Mouse (Mus musculus) lung, adult 18-20 months (tissue): ENCODE results near the gene Ncoa6.
"Not testable (repeated sequence)": the region's sequence is repeated elsewhere in the genome, so short reads cannot be mapped to it uniquely, and the experiment has no call there.

Experiments used
- DNase-seq, 2 experiments: peaks; one replicate each; pipeline ENCODE4 v3.0.0; 2022; ENCODE audit warnings: mixed read lengths in 2 of 2

Gene Ncoa6

DNA sequence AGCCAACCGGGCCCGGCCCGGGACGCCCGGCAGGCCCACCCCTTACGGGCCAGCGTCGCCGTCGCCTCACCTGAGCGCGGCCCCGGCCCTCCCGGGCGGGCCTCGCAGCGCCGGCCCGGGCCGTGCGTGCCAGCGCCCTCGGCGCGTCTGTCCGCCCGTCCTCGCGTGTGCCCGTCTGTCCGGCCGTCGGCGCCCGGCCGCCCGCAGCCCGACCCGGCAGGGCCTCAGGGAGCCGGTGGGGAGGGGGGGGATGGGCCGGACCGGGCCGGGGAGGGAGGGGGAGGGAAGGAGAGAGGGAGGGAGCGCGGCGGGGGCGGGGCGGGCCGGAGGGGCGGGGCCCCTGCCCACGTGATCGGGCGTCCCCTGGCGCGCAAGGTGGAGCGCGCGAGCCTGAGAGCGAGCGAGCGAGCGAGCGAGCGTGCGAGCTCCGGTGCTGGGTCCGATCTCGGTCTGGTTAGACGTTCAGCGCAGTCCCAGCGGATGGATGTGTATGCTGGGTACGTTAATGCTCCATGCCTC, at the start of gene Ncoa6:
TSS of gene Ncoa6 (minus strand) at position 325 of the 519 bp plus-strand sequence.
- DNase-seq: peak; percentile 56 to 57

GRCm38 (mm10) chr2:155518531-155519270, 45.0 kb upstream of the Ncoa6 start:
- no peak for DNase-seq

DNA sequence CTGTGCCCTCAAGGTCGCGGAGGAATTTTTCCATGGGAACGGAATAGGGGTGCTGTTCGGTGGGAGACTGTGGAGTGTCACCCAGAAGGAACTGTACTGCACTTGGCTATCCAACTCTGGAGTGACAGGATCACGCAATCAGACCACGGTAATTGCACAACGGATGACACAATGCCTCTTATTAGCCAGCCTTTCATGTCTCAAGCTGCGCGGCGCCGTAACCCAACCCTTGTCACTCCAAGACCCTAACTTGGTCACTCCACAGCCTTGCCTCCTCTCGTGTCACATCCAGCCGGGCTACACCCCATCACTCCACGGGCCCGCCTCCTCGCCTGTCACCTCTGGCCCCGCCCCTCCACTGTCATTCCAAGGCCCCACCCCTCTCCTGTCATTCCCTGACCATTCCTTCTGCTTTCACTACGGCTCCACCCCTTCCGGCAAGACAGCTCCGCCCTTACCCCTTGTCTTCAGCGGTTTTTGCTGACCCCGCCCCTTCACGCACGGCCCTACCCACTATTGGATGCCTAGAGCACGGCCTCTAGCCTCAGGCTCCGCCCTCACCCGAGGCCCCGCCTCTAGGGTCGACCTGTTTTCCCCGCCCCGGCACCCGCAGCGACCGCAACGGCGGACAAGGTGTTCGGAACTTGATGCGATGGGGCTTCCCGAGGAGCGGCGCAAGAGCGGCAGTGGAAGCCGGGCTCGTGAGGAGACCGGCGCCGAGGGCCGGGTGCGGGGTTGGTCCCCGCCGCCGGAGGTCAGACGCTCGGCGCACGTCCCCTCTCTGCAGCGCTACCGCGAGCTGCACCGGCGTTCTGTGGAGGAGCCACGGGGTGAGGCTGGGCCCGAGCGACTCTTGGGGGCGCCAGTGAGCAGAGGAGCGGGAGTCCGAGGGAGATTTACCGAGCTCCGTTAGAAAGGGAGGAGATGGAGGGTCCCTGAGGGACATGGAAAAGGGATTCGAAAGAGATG, 44.0 kb upstream of the Ncoa6 start, which contains the start of the genes Acss2 and Ggt7:
TSS of gene Acss2 (plus strand) at position 494 of the 969 bp plus-strand sequence.
TSS of gene Ggt7 (minus strand) at position 783 of the 969 bp plus-strand sequence.
- peak; percentile 100 for DNase-seq

GRCm38 (mm10) chr2:155515941-155516340, 42.2 kb upstream of the Ncoa6 start:
- peak; percentile 62 to 71 for DNase-seq

GRCm38 (mm10) chr2:155514666-155515065, 41.0 kb upstream of the Ncoa6 start:
- peak; percentile 68 to 74 for DNase-seq

- DNase-seq: no peak
Observed at GRCm38 (mm10) chr2:155513543-155513942, 39.8 kb upstream of the Ncoa6 start.

DNA sequence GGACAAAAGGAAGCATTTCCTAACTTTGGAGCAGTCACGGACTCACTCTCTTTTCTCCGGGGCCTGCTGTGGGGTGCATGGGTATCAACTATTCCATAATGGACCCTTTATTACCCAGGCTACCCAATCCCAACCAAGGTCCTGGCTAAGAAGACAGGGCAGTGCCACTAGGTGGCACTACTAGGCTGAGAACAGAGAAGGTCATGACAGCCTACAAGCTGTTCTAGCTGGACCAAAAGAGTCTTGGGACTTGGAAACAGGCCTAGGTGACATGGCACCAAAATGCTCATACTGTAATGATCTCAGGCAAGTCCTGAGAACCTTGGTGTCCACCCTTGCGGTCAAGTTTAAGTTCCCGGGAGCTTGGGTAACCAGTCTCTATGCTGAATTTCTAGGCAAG, 38.8 kb upstream of the Ncoa6 start:
- peak; percentile 49 to 70 for DNase-seq

- no peak for DNase-seq
Observed at GRCm38 (mm10) chr2:155507721-155508470, 34.2 kb upstream of the Ncoa6 start.

GRCm38 (mm10) chr2:155505811-155506210, 32.1 kb upstream of the Ncoa6 start:
- DNase-seq: no peak

DNA sequence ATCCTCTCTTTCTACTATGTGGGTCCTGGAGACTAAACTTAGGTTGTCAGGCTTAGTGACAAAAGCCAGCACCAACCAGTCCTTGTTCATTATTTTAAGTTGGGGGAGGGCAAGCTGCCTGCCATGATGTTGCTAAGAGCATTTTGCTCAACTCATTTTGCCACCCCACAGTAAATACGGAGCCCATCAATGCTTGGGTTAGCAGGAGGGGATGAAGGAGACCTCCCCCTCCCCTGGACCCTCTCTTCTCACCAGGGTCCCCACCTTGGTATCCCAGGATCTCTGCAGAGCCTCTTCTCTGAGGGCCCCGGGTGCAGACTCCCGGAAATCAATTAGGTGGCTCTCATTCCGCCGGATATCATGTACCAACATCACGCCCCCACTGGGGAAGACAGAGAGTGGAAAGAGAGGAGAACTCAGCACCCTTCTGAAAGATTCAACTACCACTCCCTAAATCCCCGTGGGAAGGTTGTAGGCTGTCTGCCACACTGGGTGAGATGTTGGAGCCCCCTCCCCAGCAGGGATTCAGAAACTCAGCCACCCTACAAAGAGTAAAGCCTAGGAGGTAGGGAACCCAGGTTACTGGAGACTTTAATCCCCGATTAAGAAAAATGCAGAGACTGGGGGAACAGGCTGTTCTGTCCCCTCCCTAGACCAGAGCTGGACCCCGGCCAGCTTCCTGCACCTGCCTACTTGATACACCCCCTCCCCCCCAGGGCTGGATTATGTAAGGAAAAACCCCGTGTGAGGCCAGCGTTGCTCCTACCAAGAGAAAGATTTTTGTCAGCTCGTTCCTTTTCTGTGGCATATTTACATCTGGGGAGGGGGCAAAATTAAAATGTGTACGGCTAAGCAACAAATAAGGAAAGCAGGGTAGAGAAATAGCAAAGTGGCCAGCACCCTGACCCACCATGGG, 31.0 kb upstream of the Ncoa6 start:
- DNase-seq: peak; percentile 56 to 76

GRCm38 (mm10) chr2:155502596-155502995, 28.9 kb upstream of the Ncoa6 start:
- peak in 1 of 2 experiments; percentile 7 for DNase-seq

DNA sequence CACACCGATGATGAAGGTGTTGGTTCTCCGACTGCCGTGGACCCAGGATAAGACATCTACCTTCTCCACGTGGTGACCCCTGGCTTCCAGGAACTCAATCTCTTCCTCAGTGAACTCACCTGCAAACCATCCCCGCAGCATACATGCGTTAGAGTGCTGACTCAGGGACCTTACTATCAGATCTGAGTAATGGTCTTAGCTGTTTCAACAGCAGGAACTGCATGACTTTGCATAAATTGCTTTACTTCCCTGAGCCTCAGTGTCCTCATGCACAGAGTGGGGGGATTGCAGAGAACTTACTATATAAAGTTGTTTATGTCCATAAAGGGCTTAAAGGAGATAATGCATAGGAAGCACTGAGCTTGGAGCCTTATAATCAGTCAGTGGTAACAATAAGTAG, 17.3 kb upstream of the Ncoa6 start:
- DNase-seq: no peak

- peak; percentile 56 to 71 for DNase-seq
Observed at GRCm38 (mm10) chr2:155482021-155482420, 8.3 kb upstream of the Ncoa6 start.

DNA sequence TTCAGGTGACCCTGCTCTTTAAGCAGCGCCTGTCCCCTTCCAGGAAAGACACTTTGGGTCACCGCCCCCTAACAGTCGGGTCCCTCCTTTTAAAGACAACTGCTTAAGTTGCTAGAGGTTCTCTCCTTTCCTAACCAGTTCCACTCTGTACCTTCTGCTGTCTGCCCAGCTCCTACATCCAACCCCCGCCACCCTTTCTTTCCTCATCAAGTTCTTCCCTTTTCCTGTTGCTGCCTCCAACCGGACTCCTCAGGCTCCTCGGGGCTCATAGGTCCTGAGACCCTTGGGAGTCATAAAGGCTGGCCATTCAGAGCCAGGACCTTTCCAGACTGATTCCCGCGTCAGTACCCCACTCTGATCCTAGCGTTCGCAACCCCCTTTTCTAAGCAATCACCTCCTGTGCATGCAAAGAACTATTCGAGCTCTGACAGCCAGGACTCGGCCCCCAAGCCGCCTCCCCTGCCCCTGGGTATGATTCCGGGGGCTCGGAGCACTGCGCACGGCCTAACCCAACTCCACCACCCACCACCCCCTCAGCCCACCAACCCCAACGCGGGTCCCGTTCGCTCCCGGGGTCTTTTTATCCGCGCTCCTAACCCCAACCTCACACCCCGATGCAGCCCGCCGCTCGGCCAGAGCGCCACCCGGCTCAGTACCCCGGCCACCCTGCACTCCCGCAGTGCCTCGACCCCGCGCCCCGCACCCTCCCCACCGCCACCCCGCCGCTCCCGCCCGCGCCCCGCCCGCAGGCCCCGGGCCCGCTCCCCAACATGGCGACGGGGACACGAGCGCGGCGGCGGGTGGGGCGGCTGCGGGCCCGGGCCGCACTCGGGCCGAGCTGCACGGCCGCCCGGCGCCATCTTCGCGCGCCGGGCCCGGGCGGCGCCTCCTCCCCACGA, 774 bp downstream of the Ncoa6 start:
- DNase-seq: peak; percentile 52 to 70

GRCm38 (mm10) chr2:155466861-155467260, 6.8 kb downstream of the Ncoa6 start:
- no peak for DNase-seq

DNA sequence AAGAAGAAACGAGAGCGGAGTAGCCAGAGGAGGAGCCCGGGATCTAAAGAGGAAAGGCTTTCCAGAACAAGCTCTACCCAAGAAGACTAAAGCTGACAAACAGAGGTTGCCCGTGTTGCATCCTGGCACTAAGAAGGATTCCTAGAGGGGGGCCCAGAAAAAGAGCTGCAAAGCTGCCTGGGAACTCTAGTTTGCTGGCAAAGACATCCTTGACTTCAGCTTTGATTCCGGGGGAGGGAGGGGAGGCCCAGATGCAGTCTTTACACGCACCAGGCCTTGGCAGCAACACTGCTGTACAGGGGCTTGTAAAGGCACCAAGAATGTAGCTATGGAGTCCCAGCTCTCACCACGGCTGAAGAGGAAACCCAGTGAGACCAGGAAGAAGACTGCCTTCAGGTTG, 20.1 kb downstream of the Ncoa6 start:
- DNase-seq: no peak

DNA sequence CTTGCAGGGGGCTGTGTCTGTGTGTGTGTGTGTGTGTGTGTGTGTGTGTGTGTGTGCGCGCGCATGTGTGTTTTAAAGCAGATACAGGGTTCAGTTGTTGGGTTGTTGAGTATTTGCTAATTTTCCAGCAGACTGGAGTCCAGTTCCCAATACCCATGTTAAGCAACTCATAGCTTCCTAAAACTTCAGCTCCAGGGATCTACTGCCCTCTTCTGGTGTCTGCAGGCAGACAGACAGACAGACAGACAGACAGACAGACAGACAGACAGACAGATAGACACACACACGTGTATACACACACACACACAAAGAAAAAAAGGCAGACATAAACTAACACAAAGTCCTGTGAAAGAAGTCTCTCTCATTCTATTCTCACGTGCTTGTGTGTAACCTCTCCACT, 22.4 kb downstream of the Ncoa6 start:
- DNase-seq: no peak

- not testable (repeated sequence) for DNase-seq
Observed at GRCm38 (mm10) chr2:155447906-155448305, 25.8 kb downstream of the Ncoa6 start.

DNA sequence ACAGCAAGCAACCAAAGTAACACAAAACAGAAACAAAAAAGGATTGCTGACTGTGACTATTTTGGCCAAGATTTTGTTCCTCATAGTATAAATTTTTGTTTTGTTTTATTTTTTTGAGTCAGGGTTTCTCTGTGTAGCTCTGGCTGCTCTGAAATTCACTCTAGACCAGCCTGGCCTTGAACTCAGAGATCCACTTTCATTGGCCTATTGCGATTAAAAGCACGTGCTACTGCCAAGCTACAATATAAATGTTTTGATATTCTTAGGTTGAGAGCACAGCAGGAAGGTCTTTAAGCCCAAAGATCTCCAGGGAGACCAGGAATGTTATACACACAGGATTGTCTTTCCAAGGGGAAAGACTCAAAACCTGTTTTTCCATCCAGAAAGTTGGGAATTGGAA, 30.2 kb downstream of the Ncoa6 start:
- no peak for DNase-seq

- no peak for DNase-seq
Observed at GRCm38 (mm10) chr2:155442916-155443315, 30.8 kb downstream of the Ncoa6 start.
